In genomic region chr14:20048481-20048835, GRCm38 (mm10) we compare ENCODE assay signal across 19 mouse cellular contexts.
DNase-seq lines count a peak whose midpoint lies in the region; ATAC-seq and TF ChIP-seq lines count a peak whose summit lies in the region.
"Had no signal": no experiment of that assay in that cellular context is flagged by ENCODE, and none has a peak within 500 bp of the region (broad histone marks: within the 10 kb centered on the region; RNA-seq: fewer than 3 reads in every experiment).

No protein-coding gene starts in this region.

- H3K4me2 ChIP-seq in forebrain, embryonic 13.5 days = no peak overlapping the region
- H3K4me2 ChIP-seq in hindbrain, embryonic 14.5 days (replicated peaks) = no peak overlapping the region
- H3K4me2 ChIP-seq in midbrain, postnatal 0 days (ENCODE audit: low read depth, low read length, poor library complexity, severe bottlenecking) = no peak overlapping the region
- H3K4me2 ChIP-seq in intestine, embryonic 15.5 days (replicated peaks) = no peak overlapping the region
- H3K4me2 ChIP-seq: embryonic facial prominence, embryonic 13.5 days; heart, embryonic 11.5 days; limb, embryonic 12.5 days had no signal

- no peaks in the 10 kb centered on the region for H3K36me3 ChIP-seq in forebrain, embryonic 13.5 days (ENCODE audit: poor library complexity, severe bottlenecking)
- H3K36me3 ChIP-seq in hindbrain, embryonic 14.5 days (replicated peaks; ENCODE audit: control insufficient read depth, insufficient read depth) = no peaks in the 10 kb centered on the region
- H3K36me3 ChIP-seq in midbrain, postnatal 0 days (ENCODE audit: insufficient read depth, low read length) = no peaks in the 10 kb centered on the region
- H3K36me3 ChIP-seq in intestine, embryonic 15.5 days = no peaks in the 10 kb centered on the region
- H3K36me3 ChIP-seq: embryonic facial prominence, embryonic 13.5 days; limb, embryonic 12.5 days had no signal

- H3K27ac ChIP-seq in forebrain, embryonic 13.5 days = peak overlapping the region; percentile 68
- H3K27ac ChIP-seq in hindbrain, embryonic 14.5 days = peak overlapping the region; percentile 82
- peak overlapping the region; percentile 84 for H3K27ac ChIP-seq in midbrain, postnatal 0 days (ENCODE audit: low read depth, low read length)
- no peak overlapping the region for H3K27ac ChIP-seq in intestine, embryonic 15.5 days
- H3K27ac ChIP-seq: embryonic facial prominence, embryonic 13.5 days; limb, embryonic 12.5 days; liver, embryonic 14.5 days had no signal

- WGBS in forebrain, embryonic 13.5 days = 10% methylated on average over 2 of the region's 2 CpGs
- WGBS in hindbrain, embryonic 14.5 days = 10% methylated on average over 2 of the region's 2 CpGs
- 20% methylated on average over 2 of the region's 2 CpGs for WGBS in midbrain, postnatal 0 days
- 43% methylated on average over 2 of the region's 2 CpGs for WGBS in intestine, embryonic 15.5 days

- ATAC-seq in forebrain, embryonic 13.5 days = peak; percentile 53
- peak; percentile 69 for ATAC-seq in hindbrain, embryonic 14.5 days (ENCODE audit: low FRiP score)
- ATAC-seq in midbrain, postnatal 0 days (ENCODE audit: low FRiP score) = peak; percentile 25; the same call in 1 of the 2 replicates
- no peak for ATAC-seq in intestine, embryonic 15.5 days

- H3K4me3 ChIP-seq in forebrain, embryonic 13.5 days = no peak overlapping the region
- H3K4me3 ChIP-seq in hindbrain, embryonic 14.5 days (replicated peaks; ENCODE audit: low read length) = no peak overlapping the region
- H3K4me3 ChIP-seq in midbrain, postnatal 0 days (ENCODE audit: low read depth, low read length) = no peak overlapping the region
- H3K4me3 ChIP-seq in intestine, embryonic 15.5 days (replicated peaks) = no peak overlapping the region
- H3K4me3 ChIP-seq: embryonic facial prominence, embryonic 13.5 days; limb, embryonic 12.5 days had no signal

- H3K9me3 ChIP-seq in forebrain, embryonic 13.5 days (replicated peaks) = no peaks in the 10 kb centered on the region
- H3K9me3 ChIP-seq in hindbrain, embryonic 14.5 days (ENCODE audit: control insufficient read depth, low read length) = no peaks in the 10 kb centered on the region
- no peaks in the 10 kb centered on the region for H3K9me3 ChIP-seq in midbrain, postnatal 0 days (ENCODE audit: low read length)
- H3K9me3 ChIP-seq in intestine, embryonic 15.5 days = no peaks in the 10 kb centered on the region
- H3K9me3 ChIP-seq: embryonic facial prominence, embryonic 13.5 days; limb, embryonic 12.5 days had no signal

- DNase-seq in embryo, embryonic 10.5 days (ENCODE audit: low spot score) = peak; percentile 30
- no peak for DNase-seq in embryo, embryonic 10 days (ENCODE audit: low spot score)
- DNase-seq in hindbrain, embryonic 14.5 days (ENCODE audit: low spot score) = no peak
- no peak for DNase-seq in midbrain, postnatal 0 days (ENCODE audit: low spot score)
- no peak for DNase-seq in left cerebral cortex, postnatal 14 days (ENCODE audit: low spot score in 2 of 2)
- no peak for DNase-seq in lung, postnatal 10 days
- DNase-seq: cerebellum, adult 11 months; gastrocnemius, postnatal 14 days; heart, postnatal 36 days; kidney, adult 11 months; kidney, postnatal 14 days; lung, postnatal 36 days; thymus, postnatal 36 days had no signal

- no peak overlapping the region for H3K9ac ChIP-seq in forebrain, embryonic 13.5 days
- no peak overlapping the region for H3K9ac ChIP-seq in hindbrain, embryonic 14.5 days
- no peak overlapping the region for H3K9ac ChIP-seq in midbrain, postnatal 0 days (replicated peaks; ENCODE audit: low read length, poor library complexity, severe bottlenecking)
- H3K9ac ChIP-seq in intestine, embryonic 15.5 days = no peak overlapping the region
- H3K9ac ChIP-seq: embryonic facial prominence, embryonic 13.5 days; limb, embryonic 12.5 days; liver, embryonic 14.5 days had no signal

- TF ChIP-seq CTCF in midbrain, postnatal 0 days (IDR thresholded peaks at IDR 0.05) = no peak

- intact Hi-C loops in left cerebral cortex, postnatal 14 days (cut with DNase I) = no loop called here

- no peaks in the 10 kb centered on the region for H3K27me3 ChIP-seq in forebrain, embryonic 13.5 days
- no peaks in the 10 kb centered on the region for H3K27me3 ChIP-seq in hindbrain, embryonic 14.5 days (ENCODE audit: control insufficient read depth, insufficient read depth, low read length)
- no peaks in the 10 kb centered on the region for H3K27me3 ChIP-seq in midbrain, postnatal 0 days (ENCODE audit: insufficient read depth, low read length)
- H3K27me3 ChIP-seq in intestine, embryonic 15.5 days (replicated peaks) = no peaks in the 10 kb centered on the region
- H3K27me3 ChIP-seq: embryonic facial prominence, embryonic 13.5 days; limb, embryonic 12.5 days had no signal

- peaks cover 17% of the 10 kb centered on the region for H3K4me1 ChIP-seq in forebrain, embryonic 13.5 days
- H3K4me1 ChIP-seq in hindbrain, embryonic 14.5 days (replicated peaks; ENCODE audit: control insufficient read depth, insufficient read depth, low read length) = peaks cover 13% of the 10 kb centered on the region
- H3K4me1 ChIP-seq in midbrain, postnatal 0 days (ENCODE audit: insufficient read depth, low read length) = 0 out of 2 replicates have a peak, but pooled peaks cover 5% of the 10 kb centered on the region
- H3K4me1 ChIP-seq in intestine, embryonic 15.5 days (replicated peaks) = no peaks in the 10 kb centered on the region
- H3K4me1 ChIP-seq: limb, embryonic 12.5 days had no signal
